Mouse (Mus musculus): ENCODE data around the gene Cdkal1. TPM values are rescaled to one million over a fixed set of nuclear protein-coding genes. Genes with fewer than 3 reads are reported as not detected.

Gene Cdkal1
- polyA plus RNA-seq, 1 experiment = 10.3 TPM

DNA sequence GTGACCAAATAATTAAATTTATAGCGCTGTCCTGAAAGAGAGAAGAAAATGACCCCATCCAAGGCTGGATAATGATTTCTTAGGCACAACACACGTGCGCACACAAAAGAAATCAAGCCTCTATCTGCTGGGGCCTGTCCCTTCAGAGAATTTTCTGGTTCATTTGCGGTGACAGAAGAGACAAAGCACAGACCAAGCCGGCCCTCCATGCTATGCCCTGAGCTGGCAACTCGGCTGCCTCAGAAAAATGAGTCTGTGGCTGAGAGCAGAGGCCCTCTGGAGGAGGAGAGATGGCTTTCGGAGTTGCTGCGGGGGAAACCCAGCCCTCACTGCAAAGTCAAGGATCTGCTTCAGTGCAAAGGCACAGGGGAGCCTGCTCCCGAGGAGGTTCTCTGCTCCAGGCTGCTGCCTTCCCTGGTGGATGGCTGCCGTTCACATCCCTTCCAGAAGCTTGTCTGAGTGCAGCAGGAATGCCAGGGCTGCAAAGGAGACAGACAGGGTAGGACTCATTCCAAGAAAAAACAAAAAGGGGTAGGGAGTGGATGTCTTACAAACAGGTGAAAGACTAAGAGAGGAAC, 633.1 kb downstream of the Cdkal1 start:
- Histone ChIP-seq H3K27me3 (ENCODE audit: control insufficient read depth, insufficient read depth, low read length) (no peaks in the 10 kb centered on the region), H3K4me1 (ENCODE audit: control insufficient read depth, insufficient read depth, low read length) (no peaks in the 10 kb centered on the region), H3K4me3 (replicated peaks; ENCODE audit: insufficient read depth, low read depth, low read length) (no peak overlapping the region), H3K27ac (ENCODE audit: insufficient read depth, low read length) (no peak overlapping the region)
- DNase-seq = no peak
- TF ChIP-seq CTCF (IDR thresholded peaks at IDR 0.05; ENCODE audit: borderline replicate concordance, insufficient read depth, low read depth, low read length) (no peak), POLR2A (IDR thresholded peaks at IDR 0.05; ENCODE audit: borderline replicate concordance, insufficient read depth, low read length) (no peak)
- WGBS = 31% methylated on average over 10 of the region's 10 CpGs

DNA sequence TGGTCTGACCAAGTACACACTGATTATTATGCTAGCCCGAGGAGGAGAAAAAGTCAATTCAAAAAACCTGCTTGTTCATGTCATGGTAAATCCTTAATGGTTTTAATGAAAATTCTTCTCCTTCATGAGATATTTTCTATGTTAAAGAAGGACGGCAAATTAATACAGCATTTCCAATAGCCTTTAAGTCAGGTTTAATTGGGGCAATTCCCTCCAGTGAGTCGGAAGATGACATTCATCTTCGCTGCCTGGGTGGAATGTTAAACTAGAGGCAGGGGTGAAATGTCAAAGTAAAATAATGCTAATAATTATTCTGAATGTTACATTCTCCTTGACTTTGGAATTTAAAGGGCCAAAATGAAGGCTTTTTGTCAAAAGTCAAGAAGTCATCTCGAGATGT, 633.8 kb downstream of the Cdkal1 start:
- DNase-seq = no peak
- Histone ChIP-seq H3K27me3 (ENCODE audit: control insufficient read depth, insufficient read depth, low read length) (no peaks in the 10 kb centered on the region), H3K27ac (ENCODE audit: insufficient read depth, low read length) (no peak overlapping the region), H3K4me1 (ENCODE audit: control insufficient read depth, insufficient read depth, low read length) (no peaks in the 10 kb centered on the region), H3K4me3 (replicated peaks; ENCODE audit: insufficient read depth, low read depth, low read length) (no peak overlapping the region)
- TF ChIP-seq CTCF (IDR thresholded peaks at IDR 0.05; ENCODE audit: borderline replicate concordance, insufficient read depth, low read depth, low read length) (no peak), POLR2A (IDR thresholded peaks at IDR 0.05; ENCODE audit: borderline replicate concordance, insufficient read depth, low read length) (no peak)
- 74% methylated on average over 5 of the region's 5 CpGs for WGBS

DNA sequence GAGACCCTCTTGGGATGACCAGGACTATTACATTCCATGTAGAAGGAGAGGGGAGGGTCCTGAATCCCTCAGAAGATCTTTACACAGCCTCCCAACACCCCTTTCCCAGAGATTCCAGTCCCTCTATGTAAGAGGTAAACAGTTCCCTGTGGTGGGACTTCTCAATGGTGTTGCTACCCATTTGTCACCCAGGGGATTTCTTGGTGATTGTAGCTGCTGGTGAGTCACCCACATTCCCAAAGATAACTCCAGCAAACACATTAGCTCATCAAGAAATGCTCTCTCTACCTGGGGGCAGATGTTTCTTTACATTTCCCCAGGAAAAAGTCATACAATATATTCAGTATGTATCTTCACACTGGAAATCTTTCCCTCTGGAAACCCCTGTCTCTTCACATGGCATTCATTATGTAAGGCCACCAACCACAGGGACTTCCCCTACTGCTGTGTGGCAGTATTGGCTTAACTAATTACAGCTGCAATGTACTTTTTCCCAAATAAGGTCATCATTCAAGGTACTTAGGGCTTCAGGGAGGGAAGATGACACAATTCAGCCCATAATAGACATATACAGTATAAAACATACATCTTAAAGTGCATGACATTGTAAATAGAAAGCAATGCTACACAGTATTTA, 636.8 kb downstream of the Cdkal1 start:
- Histone ChIP-seq H3K4me3 (replicated peaks; ENCODE audit: insufficient read depth, low read depth, low read length) (no peak overlapping the region), H3K4me1 (ENCODE audit: control insufficient read depth, insufficient read depth, low read length) (no peaks in the 10 kb centered on the region), H3K27ac (ENCODE audit: insufficient read depth, low read length) (no peak overlapping the region), H3K27me3 (ENCODE audit: control insufficient read depth, insufficient read depth, low read length) (no peaks in the 10 kb centered on the region)
- DNase-seq = no peak
- TF ChIP-seq POLR2A (IDR thresholded peaks at IDR 0.05; ENCODE audit: borderline replicate concordance, insufficient read depth, low read length) = no peak
- no peak for TF ChIP-seq CTCF (IDR thresholded peaks at IDR 0.05; ENCODE audit: borderline replicate concordance, insufficient read depth, low read depth, low read length)

DNA sequence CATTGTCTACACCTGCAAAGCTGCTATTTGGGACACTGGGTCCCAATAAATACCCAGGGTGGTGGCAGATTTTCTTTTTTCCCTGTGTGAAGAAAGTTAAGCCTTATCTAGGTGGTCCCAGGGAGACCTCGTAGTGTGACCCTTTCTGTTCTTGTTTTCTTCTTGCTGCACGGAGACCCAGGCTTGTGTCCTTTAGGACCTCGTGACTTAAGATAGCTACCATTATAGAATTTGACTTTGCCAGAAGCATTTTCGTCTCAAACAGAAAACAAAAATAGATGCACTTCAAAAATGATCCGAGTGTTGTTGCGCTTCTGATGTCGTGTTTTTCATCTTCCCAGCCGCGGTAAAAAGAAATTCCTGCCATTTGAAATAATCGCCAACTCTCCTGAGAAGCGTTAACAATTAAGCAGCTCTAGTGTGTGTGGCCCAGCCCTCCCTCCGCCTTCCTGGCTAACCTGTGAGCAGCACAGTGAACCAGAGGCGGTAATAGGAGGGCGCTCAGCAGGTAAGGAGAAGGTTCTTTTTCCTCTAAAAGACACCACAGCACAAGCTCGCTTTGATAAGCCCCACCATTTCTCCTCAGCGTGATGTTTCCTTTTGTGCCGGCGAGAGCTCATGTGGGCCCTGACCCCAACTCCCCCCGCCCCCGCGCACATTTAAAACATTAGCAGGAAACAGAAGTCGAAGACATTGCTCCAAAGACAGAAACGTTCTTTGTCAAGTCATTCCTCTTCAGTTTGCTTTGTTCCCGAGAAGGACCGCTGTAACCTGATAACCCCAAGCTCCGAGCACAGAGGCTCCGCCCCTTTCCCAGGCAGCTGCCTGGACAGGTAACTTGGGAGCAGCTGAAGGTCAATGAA, 645.1 kb downstream of the Cdkal1 start:
- H3K4me3 ChIP-seq (replicated peaks; ENCODE audit: insufficient read depth, low read depth, low read length) = peak overlapping the region; percentile 37
- no peak overlapping the region for H3K27ac ChIP-seq (ENCODE audit: insufficient read depth, low read length)
- 13% methylated on average over 27 of the region's 27 CpGs for WGBS
- H3K4me1 ChIP-seq (ENCODE audit: control insufficient read depth, insufficient read depth, low read length) = no peaks in the 10 kb centered on the region
- no peaks in the 10 kb centered on the region for H3K27me3 ChIP-seq (ENCODE audit: control insufficient read depth, insufficient read depth, low read length)
- peak in 1 of 2 experiments; percentile 22 for DNase-seq
- TF ChIP-seq CTCF (IDR thresholded peaks at IDR 0.05; ENCODE audit: borderline replicate concordance, insufficient read depth, low read depth, low read length) = no peak
- TF ChIP-seq POLR2A (IDR thresholded peaks at IDR 0.05; ENCODE audit: borderline replicate concordance, insufficient read depth, low read length) = no peak

DNA sequence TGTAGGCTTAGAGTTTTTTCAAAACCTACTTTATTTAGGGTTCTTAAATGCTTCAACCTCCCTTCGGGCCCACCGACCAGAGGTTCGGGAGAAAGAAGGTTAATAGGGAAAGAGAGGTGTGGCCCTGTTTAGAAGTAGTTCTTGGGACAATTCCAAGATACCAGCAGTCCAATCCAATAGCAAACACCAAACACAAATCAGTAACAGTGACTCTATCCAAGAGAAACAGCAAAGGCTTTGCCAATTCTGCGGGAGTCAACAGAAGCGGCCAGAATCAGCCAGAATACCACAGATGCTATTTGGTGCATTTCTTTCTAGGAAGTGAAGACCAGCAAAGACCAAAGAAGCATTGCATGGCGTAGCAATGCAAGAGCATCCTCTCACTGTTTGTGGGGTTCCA, 646.7 kb downstream of the Cdkal1 start:
- WGBS = 77% methylated on average over 6 of the region's 6 CpGs
- Histone ChIP-seq H3K4me3 (replicated peaks; ENCODE audit: insufficient read depth, low read depth, low read length) (no peak overlapping the region), H3K4me1 (ENCODE audit: control insufficient read depth, insufficient read depth, low read length) (no peaks in the 10 kb centered on the region), H3K27me3 (ENCODE audit: control insufficient read depth, insufficient read depth, low read length) (no peaks in the 10 kb centered on the region), H3K27ac (ENCODE audit: insufficient read depth, low read length) (no peak overlapping the region)
- TF ChIP-seq POLR2A (IDR thresholded peaks at IDR 0.05; ENCODE audit: borderline replicate concordance, insufficient read depth, low read length) (no peak), CTCF (IDR thresholded peaks at IDR 0.05; ENCODE audit: borderline replicate concordance, insufficient read depth, low read depth, low read length) (no peak)
- no peak for DNase-seq

DNA sequence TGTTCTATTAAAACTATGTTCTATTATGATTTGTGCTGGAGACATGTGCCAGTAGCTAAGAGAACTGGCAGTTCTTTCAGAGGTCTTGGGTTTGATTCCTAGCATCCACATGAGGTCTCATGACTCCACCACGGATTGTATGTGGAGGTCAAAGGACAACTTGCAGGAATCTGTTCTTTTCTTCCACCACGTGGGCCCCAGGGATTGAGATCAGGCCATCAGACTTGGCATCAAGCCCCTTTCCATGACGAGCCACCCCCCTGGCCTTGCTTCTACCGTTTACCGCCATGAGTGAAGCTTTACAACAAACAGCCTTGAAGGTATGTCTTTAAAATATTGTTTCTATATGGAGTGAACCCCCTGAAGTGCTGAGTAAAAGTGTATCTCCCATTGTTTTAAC, 651.6 kb downstream of the Cdkal1 start:
- Histone ChIP-seq H3K4me3 (replicated peaks; ENCODE audit: insufficient read depth, low read depth, low read length) (no peak overlapping the region), H3K4me1 (ENCODE audit: control insufficient read depth, insufficient read depth, low read length) (no peaks in the 10 kb centered on the region), H3K27ac (ENCODE audit: insufficient read depth, low read length) (no peak overlapping the region), H3K27me3 (ENCODE audit: control insufficient read depth, insufficient read depth, low read length) (no peaks in the 10 kb centered on the region)
- no peak for DNase-seq
- 60% methylated on average over 5 of the region's 5 CpGs for WGBS
- TF ChIP-seq CTCF (IDR thresholded peaks at IDR 0.05; ENCODE audit: borderline replicate concordance, insufficient read depth, low read depth, low read length) (no peak), POLR2A (IDR thresholded peaks at IDR 0.05; ENCODE audit: borderline replicate concordance, insufficient read depth, low read length) (no peak)

DNA sequence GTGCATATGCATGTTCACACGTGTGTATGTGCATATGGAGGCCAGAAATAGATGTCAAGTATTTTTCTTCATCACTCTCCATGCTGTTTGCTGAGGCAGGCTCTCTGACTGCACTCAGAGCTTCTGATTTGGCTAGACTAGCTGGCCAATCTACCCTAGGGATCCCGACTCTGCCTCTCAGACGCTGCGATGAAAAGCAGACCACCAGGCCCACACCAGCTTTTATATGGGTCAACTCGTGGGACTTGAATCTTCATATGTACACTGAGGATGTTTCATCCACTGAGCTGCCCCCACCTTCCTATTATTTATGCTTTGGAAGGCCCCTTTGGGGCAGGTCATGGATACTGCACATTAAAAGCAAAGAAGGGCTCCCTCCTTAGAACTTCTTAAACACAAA, 652.0 kb downstream of the Cdkal1 start:
- Histone ChIP-seq H3K4me3 (replicated peaks; ENCODE audit: insufficient read depth, low read depth, low read length) (no peak overlapping the region), H3K27me3 (ENCODE audit: control insufficient read depth, insufficient read depth, low read length) (no peaks in the 10 kb centered on the region), H3K4me1 (ENCODE audit: control insufficient read depth, insufficient read depth, low read length) (no peaks in the 10 kb centered on the region), H3K27ac (ENCODE audit: insufficient read depth, low read length) (no peak overlapping the region)
- whole genome bisulfite sequencing = 86% methylated on average over 5 of the region's 5 CpGs
- DNase-seq = no peak
- TF ChIP-seq CTCF (IDR thresholded peaks at IDR 0.05; ENCODE audit: borderline replicate concordance, insufficient read depth, low read depth, low read length) = no peak
- TF ChIP-seq POLR2A (IDR thresholded peaks at IDR 0.05; ENCODE audit: borderline replicate concordance, insufficient read depth, low read length) = no peak
